Mouse (Mus musculus) ES-E14 (cell line): ENCODE results near the gene Cox5b. TPM values are rescaled to one million over a fixed set of nuclear protein-coding genes. Genes with fewer than 3 reads are reported as not detected.

Source experiments
- DNase-seq: peaks from one replicate; pipeline ENCODE4 v3.0.0-alpha.2; 2013; ENCODE audit warnings: low read depth, low spot score
- H3K27ac ChIP-seq: 2 replicates; pipeline ENCODE4 v1.5.1; 2012; ENCODE audit warnings: low read depth, mild to moderate bottlenecking, low read length, moderate library complexity, mixed read lengths; ENCODE audit not compliant: poor library complexity, insufficient read depth, severe bottlenecking
- H3K36me3 ChIP-seq: 2 replicates; pipeline ENCODE4 v1.6.1; 2012; ENCODE audit warnings: mild to moderate bottlenecking, low read length, moderate library complexity, mixed read lengths; ENCODE audit not compliant: control insufficient read depth, poor library complexity, insufficient read depth, severe bottlenecking
- H3K4me1 ChIP-seq, 2 experiments: fragments of 150-350 bp in 1 of 2; sonication (generic) in 1 of 2; 2 replicates each; pipeline ENCODE4 v1.6.1; 2012; ENCODE audit warnings: low read length in 2 of 2, mild to moderate bottlenecking in 1 of 2, mixed read lengths in 1 of 2; ENCODE audit not compliant: control insufficient read depth in 2 of 2, insufficient read depth in 2 of 2, poor library complexity in 1 of 2
- H3K4me3 ChIP-seq, 2 experiments: fragments of 150-350 bp in 1 of 2; sonication (generic) in 1 of 2; 2 replicates each; pipeline ENCODE4 v1.5.1; 2012; ENCODE audit warnings: low read length in 2 of 2, low read depth in 1 of 2, mild to moderate bottlenecking in 1 of 2, mixed read lengths in 1 of 2; ENCODE audit not compliant: insufficient read depth in 1 of 2, poor library complexity in 1 of 2, severe bottlenecking in 1 of 2
- H3K9ac ChIP-seq: 2 replicates; pipeline ENCODE4 v1.6.1; 2012; ENCODE audit warnings: low read depth, mild to moderate bottlenecking, low read length, mixed read lengths; ENCODE audit not compliant: poor library complexity, insufficient read depth, severe bottlenecking
- H3K9me3 ChIP-seq: fragments of 150-350 bp; sonication (generic); 2 replicates; pipeline ENCODE4 v1.6.1; 2012; ENCODE audit warnings: low read depth, mild to moderate bottlenecking, low read length; ENCODE audit not compliant: control insufficient read depth, insufficient read depth
- CHD2 ChIP-seq: IDR thresholded peaks from 2 replicates; pipeline ENCODE4 v1.6.1; 2014; ENCODE audit warnings: mild to moderate bottlenecking, low read depth, low read length, inconsistent platforms
- HCFC1 ChIP-seq: IDR thresholded peaks from 2 replicates; pipeline ENCODE4 v1.6.1; 2012; ENCODE audit warnings: low read length, inconsistent platforms, borderline replicate concordance; ENCODE audit not compliant: insufficient read depth
- MAFK ChIP-seq: IDR thresholded peaks from 2 replicates; pipeline ENCODE4 v1.6.1; 2014; ENCODE audit warnings: mild to moderate bottlenecking, low read depth, low read length, inconsistent platforms; ENCODE audit not compliant: insufficient read depth
- ZC3H11A ChIP-seq: IDR thresholded peaks from 2 replicates; pipeline ENCODE4 v1.6.1; 2012; ENCODE audit warnings: low read depth, mild to moderate bottlenecking, inconsistent platforms, low read length, borderline replicate concordance
- ZNF384 ChIP-seq: IDR thresholded peaks from 2 replicates; pipeline ENCODE4 v1.6.1; 2012; ENCODE audit warnings: low read depth, low read length, inconsistent platforms
- in situ Hi-C, 2 experiments: fragments of 600-800 bp; cut with MboI; formaldehyde crosslinking; loops; one replicate each; pipeline ENCODE4 v1.15.1; 2025; ENCODE audit warnings: low sequenced_read_pairs in 2 of 2, inconsistent platforms in 1 of 2; ENCODE audit not compliant: unreplicated experiment in 2 of 2
- total RNA-seq: library from RNA; depleted of rRNA; stranded (reverse); fragments of 300-350 nt; gene quantifications from 2 replicates; pipeline ENCODE4 v1.2.3, GENCODE M21; 2012; rRNA removed

The Cox5b gene
- 598 and 769 TPM in 2 replicates for total RNA-seq

DNA sequence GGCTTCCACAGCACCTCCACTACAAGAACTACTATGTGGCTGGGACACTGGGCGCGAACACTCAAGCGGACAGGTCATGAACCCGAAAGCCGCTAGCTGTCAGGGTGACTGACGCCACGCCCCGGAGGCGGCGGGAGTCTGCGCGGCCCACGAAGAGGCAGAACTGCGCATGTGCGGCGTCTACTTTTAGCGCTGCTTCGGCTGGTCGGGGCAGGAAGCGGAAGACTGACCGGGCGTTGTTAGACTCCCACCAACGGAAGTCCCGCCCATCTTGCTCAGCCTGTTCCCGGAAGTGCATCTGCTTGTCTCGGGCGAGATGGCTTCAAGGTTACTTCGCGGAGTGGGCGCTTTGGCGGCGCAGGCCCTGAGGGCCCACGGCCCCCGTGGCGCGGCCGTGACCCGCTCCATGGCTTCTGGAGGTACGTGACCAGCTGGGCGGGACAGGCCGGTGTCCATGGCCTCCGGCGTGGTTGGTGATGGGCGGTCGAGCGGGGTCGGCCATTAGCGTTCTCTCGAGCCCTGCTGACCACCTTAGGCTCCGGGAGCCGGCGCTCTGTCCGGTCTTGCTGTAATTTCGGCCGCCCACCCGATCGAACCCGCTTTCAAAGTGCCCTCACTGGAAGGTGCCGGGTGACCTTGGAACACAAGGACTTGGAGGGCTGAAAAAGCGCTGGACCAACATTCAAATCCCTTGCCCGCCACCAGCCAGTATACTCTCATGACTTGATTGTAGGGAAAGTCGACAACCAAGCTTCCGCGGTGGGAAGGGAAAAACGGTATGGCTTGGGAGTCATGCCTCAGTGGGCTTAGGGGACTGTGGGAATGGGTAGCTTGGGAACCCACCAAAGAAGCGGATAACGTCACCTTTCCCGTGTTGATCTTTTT, at the start of gene Cox5b:
TSS of gene Cox5b (plus strand) at position 179 of the 885 bp plus-strand sequence.
- in situ Hi-C loops = no loop called here
- Histone ChIP-seq H3K9ac (peak within 1 kb of the TSS; percentile 86), H3K36me3 (peaks cover 8% of the 10 kb centered on the region; the same call in 1 of the 2 replicates), H3K4me3 (peak within 1 kb of the TSS; percentile 86 to 92), H3K27ac (no peak within 1 kb of the TSS), H3K4me1 (peaks cover 0 to 6% of the 10 kb centered on the region in 2 experiments; a peak in 1 of 4 replicates), H3K9me3 (no peaks in the 10 kb centered on the region)
- no peak for TF ChIP-seq ZC3H11A
- TF ChIP-seq CHD2 = no peak
- TF ChIP-seq MAFK = no peak
- peak; percentile 98 for DNase-seq

DNA sequence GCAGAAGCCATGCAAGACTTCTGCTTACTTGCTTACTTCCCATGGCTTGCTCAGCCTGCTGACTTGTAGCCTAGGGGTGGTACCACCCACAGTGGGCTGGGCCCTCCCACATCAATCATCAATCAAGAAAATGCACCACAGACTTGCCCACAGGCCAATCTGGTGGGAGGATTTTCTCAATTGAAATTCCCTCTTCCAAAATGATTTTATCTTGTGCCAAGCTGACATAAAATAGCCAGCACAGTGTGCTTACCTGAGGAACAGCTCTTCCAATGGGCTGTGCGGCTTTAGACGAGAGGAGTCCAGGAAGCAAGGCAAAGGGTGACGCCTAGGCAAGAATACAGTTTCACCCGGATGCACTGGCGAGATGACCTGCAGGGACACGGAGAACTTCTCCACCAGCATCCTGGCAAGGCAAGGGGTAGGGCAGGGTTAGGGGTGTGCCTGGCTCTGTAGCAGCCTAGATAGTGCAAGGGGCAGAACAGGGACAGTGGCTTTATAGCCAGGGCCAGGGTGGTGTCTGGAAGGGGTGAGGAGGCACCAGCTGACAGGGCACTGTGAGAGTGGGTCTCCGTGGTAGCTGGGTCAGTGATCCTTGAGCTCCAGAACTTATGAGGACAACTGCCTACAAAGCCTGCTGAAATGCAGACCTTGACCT, 47.2 kb upstream of the Cox5b start:
- H3K27ac ChIP-seq = no peak overlapping the region
- H3K9me3 ChIP-seq = no peaks in the 10 kb centered on the region
- in situ Hi-C loops = no loop called here
- peaks cover 0 to 11% of the 10 kb centered on the region in 2 experiments; a peak in 2 of 4 replicates for H3K4me1 ChIP-seq
- peaks cover 5% of the 10 kb centered on the region; the same call in 1 of the 2 replicates for H3K36me3 ChIP-seq
- TF ChIP-seq ZNF384 = no peak
- TF ChIP-seq HCFC1 = no peak
- TF ChIP-seq ZC3H11A = no peak
- no peak for TF ChIP-seq MAFK
- TF ChIP-seq CHD2 = no peak
- no peak overlapping the region for H3K9ac ChIP-seq
- H3K4me3 ChIP-seq = no peak overlapping the region
- DNase-seq = no peak

DNA sequence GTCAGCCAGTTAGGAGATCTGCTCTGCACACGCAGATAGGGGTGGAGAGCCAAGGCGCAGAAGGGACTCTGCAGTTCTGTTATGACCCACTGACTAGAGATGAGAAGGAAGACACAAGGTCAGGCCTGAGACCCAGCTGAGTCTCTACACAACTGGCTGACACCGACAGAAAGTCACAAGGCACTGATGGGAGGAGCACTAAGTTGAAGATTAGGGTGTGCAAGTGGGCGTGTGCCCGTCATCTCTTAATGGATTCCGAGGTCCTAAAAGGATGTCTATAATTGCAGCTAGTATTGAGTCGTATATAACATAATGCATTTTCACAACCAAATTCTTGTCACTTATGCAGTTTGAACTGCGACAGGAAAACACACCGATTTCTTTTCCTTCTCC, 46.6 kb upstream of the Cox5b start:
- TF ChIP-seq ZNF384 (no peak), MAFK (no peak), CHD2 (no peak), HCFC1 (no peak), ZC3H11A (no peak)

DNA sequence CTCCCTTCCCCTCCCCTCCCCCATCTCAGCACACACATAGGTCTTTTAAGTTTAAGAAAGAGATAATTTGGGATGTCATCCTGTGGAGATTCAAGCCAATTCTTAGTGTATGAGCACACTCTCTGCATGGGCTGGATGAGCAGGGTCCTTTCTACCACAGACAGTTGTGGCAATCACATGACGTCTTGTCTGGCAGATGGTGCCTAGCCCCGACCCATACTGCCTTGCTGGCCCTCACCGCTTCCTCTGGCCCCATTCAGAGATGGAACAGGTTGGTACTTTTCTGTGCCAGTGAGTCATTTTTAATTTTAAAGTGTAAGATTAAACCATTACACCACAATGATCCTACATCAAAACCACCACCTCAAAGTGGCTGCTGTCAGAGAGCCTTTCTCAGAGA, 45.0 kb upstream of the Cox5b start:
- in situ Hi-C loops = no loop called here
- Histone ChIP-seq H3K36me3 (peaks cover 5% of the 10 kb centered on the region; the same call in 1 of the 2 replicates), H3K27ac (no peak overlapping the region)

More for the DNA sequence above, 46.6 kb upstream of the Cox5b start:
- H3K9ac ChIP-seq = no peak overlapping the region
- peaks cover 0 to 11% of the 10 kb centered on the region in 2 experiments; a peak in 2 of 4 replicates for H3K4me1 ChIP-seq
- DNase-seq = no peak
- no peak overlapping the region for H3K27ac ChIP-seq
- in situ Hi-C loops = no loop called here
- no peaks in the 10 kb centered on the region for H3K9me3 ChIP-seq
- no peak overlapping the region for H3K4me3 ChIP-seq
- peaks cover 5% of the 10 kb centered on the region; the same call in 1 of the 2 replicates for H3K36me3 ChIP-seq

More for the DNA sequence above, 45.0 kb upstream of the Cox5b start:
- Histone ChIP-seq H3K9ac (no peak overlapping the region), H3K4me1 (peaks cover 0 to 6% of the 10 kb centered on the region in 2 experiments; a peak in 2 of 4 replicates), H3K4me3 (no peak overlapping the region), H3K9me3 (no peaks in the 10 kb centered on the region)
- TF ChIP-seq HCFC1 (no peak), MAFK (no peak), CHD2 (no peak), ZNF384 (no peak), ZC3H11A (no peak)
- no peak for DNase-seq
